Mouse (Mus musculus) thymus, adult 2 months (tissue): ENCODE results near the gene Clock.

Experiments used
- CTCF ChIP-seq: fragments of 200-500 bp; IDR thresholded peaks from 2 replicates; pipeline ENCODE4 v1.5.1; 2012; ENCODE audit warnings: mild to moderate bottlenecking, control low read depth, low read length, moderate library complexity, borderline replicate concordance; ENCODE audit not compliant: control insufficient read depth, poor library complexity, insufficient read depth; ENCODE audit errors: extremely low read depth
- POLR2A ChIP-seq: fragments of 200-500 bp; IDR thresholded peaks from 2 replicates; pipeline ENCODE4 v1.6.1; 2012; ENCODE audit warnings: mild to moderate bottlenecking, low read length, control low read depth, moderate library complexity; ENCODE audit not compliant: control insufficient read depth, poor library complexity, insufficient read depth; ENCODE audit errors: extremely low read depth

- TF ChIP-seq CTCF: no peak
- TF ChIP-seq POLR2A: no peak
These were observed 36.3 kb upstream of the Clock start for GRCm38 (mm10) chr5:76340931-76341330.
